Mouse (Mus musculus) hindbrain, embryonic 13.5 days (tissue): ENCODE measurements at regions not wholly inside any gene's neighbourhood (a gene's known extent, or its start where the extent isn't known, plus 50 kb on each side); places are given as distances from the start of the nearest gene placed in this dataset.

Experiments
- ATAC-seq: fragments of 200-750 bp; cut with Nextera tagmentation; 2 replicates; pipeline ENCODE4 v1.8.0; 2017; ENCODE audit warnings: moderate TSS enrichment; ENCODE audit not compliant: low FRiP score
- H3K27ac ChIP-seq: fragments of 300-500 bp; sonication (generic); 2 replicates; pipeline ENCODE4 v1.5.1; 2015; ENCODE audit warnings: inconsistent platforms, mild to moderate bottlenecking, moderate library complexity
- H3K27me3 ChIP-seq: fragments of 300-500 bp; sonication (generic); 2 replicates; pipeline ENCODE4 v1.6.1; 2015; ENCODE audit warnings: mild to moderate bottlenecking, inconsistent platforms
- H3K36me3 ChIP-seq: fragments of 300-500 bp; sonication (generic); 2 replicates; pipeline ENCODE4 v1.6.1; 2015; ENCODE audit warnings: mild to moderate bottlenecking, inconsistent platforms
- H3K4me1 ChIP-seq: fragments of 300-500 bp; sonication (generic); replicated peaks from 2 replicates; pipeline ENCODE4 v1.6.1; 2015; ENCODE audit warnings: inconsistent platforms
- H3K4me2 ChIP-seq: fragments of 300-500 bp; sonication (generic); 2 replicates; pipeline ENCODE4 v1.6.1; 2015; ENCODE audit warnings: inconsistent platforms, mild to moderate bottlenecking, moderate library complexity
- H3K4me3 ChIP-seq: fragments of 300-500 bp; sonication (generic); 2 replicates; pipeline ENCODE4 v1.5.1; 2015; ENCODE audit warnings: mild to moderate bottlenecking, inconsistent platforms
- H3K9ac ChIP-seq: fragments of 300-500 bp; sonication (generic); 2 replicates; pipeline ENCODE4 v1.6.1; 2015; ENCODE audit warnings: mild to moderate bottlenecking, inconsistent platforms
- H3K9me3 ChIP-seq: fragments of 300-500 bp; sonication (generic); 2 replicates; pipeline ENCODE4 v1.6.1; 2016; ENCODE audit warnings: inconsistent platforms
- WGBS: fragments of 180-500 bp; shearing (Covaris S2); methylation state at CpG from one replicate; pipeline ENCODE4 v1.1.7; 2015; 5-methylcytosine and 5-hydroxymethylcytosine counted together

GRCm38 (mm10) chr8:127942319-127942718 lies 416.1 kb upstream of the Nrp1 start:
- H3K4me2 ChIP-seq: no peak overlapping the region

GRCm38 (mm10) chr8:127944955-127945498 lies 413.4 kb upstream of the Nrp1 start:
- Histone ChIP-seq H3K27ac (no peak overlapping the region), H3K4me1 (peaks cover 2% of the 10 kb centered on the region), H3K36me3 (no peaks in the 10 kb centered on the region), H3K4me3 (no peak overlapping the region), H3K9me3 (no peaks in the 10 kb centered on the region), H3K4me2 (no peak overlapping the region), H3K9ac (no peak overlapping the region), H3K27me3 (no peaks in the 10 kb centered on the region)
- no peak for ATAC-seq

More at GRCm38 (mm10) chr8:127942319-127942718, 416.1 kb upstream of the Nrp1 start:
- Histone ChIP-seq H3K36me3 (no peaks in the 10 kb centered on the region), H3K4me3 (no peak overlapping the region), H3K9me3 (no peaks in the 10 kb centered on the region), H3K4me1 (peaks cover 16% of the 10 kb centered on the region), H3K27ac (no peak overlapping the region), H3K9ac (no peak overlapping the region), H3K27me3 (no peaks in the 10 kb centered on the region)
- no peak for ATAC-seq

- Histone ChIP-seq H3K9me3 (no peaks in the 10 kb centered on the region), H3K4me1 (0 out of 2 replicates have a peak, but pooled peaks cover 10% of the 10 kb centered on the region), H3K36me3 (no peaks in the 10 kb centered on the region), H3K27me3 (no peaks in the 10 kb centered on the region), H3K27ac (no peak overlapping the region), H3K9ac (no peak overlapping the region), H3K4me3 (no peak overlapping the region), H3K4me2 (no peak overlapping the region)
- WGBS: 81% methylated on average over 1 of the region's 1 CpGs
- no peak for ATAC-seq
Observed at GRCm38 (mm10) chr8:127957571-127957970, 400.8 kb upstream of the Nrp1 start.

GRCm38 (mm10) chr8:127958351-127959044 lies 399.9 kb upstream of the Nrp1 start:
- no peaks in the 10 kb centered on the region for H3K27me3 ChIP-seq
- 0 out of 2 replicates have a peak, but pooled peaks cover 10% of the 10 kb centered on the region for H3K4me1 ChIP-seq
- no peak for ATAC-seq
- 50% methylated on average over 12 of the region's 12 CpGs for WGBS
- H3K4me3 ChIP-seq: no peak overlapping the region
- H3K9me3 ChIP-seq: no peaks in the 10 kb centered on the region
- no peak overlapping the region for H3K27ac ChIP-seq
- H3K36me3 ChIP-seq: no peaks in the 10 kb centered on the region
- H3K4me2 ChIP-seq: no peak overlapping the region
- no peak overlapping the region for H3K9ac ChIP-seq

- WGBS: 85% methylated on average over 1 of the region's 1 CpGs
- no peak overlapping the region for H3K4me3 ChIP-seq
Observed at GRCm38 (mm10) chr8:127962862-127963261, 395.5 kb upstream of the Nrp1 start.

GRCm38 (mm10) chr8:127963625-127964024 lies 394.8 kb upstream of the Nrp1 start:
- 86% methylated on average over 6 of the region's 6 CpGs for WGBS
- Histone ChIP-seq H3K27me3 (no peaks in the 10 kb centered on the region), H3K36me3 (no peaks in the 10 kb centered on the region), H3K9me3 (no peaks in the 10 kb centered on the region), H3K4me1 (0 out of 2 replicates have a peak, but pooled peaks cover 7% of the 10 kb centered on the region), H3K4me2 (no peak overlapping the region), H3K4me3 (no peak overlapping the region), H3K9ac (no peak overlapping the region), H3K27ac (no peak overlapping the region)
- no peak for ATAC-seq

More at GRCm38 (mm10) chr8:127962862-127963261, 395.5 kb upstream of the Nrp1 start:
- H3K4me1 ChIP-seq: 0 out of 2 replicates have a peak, but pooled peaks cover 10% of the 10 kb centered on the region
- H3K36me3 ChIP-seq: no peaks in the 10 kb centered on the region
- no peaks in the 10 kb centered on the region for H3K27me3 ChIP-seq
- H3K4me2 ChIP-seq: no peak overlapping the region
- ATAC-seq: no peak
- H3K9ac ChIP-seq: no peak overlapping the region
- H3K27ac ChIP-seq: no peak overlapping the region
- H3K9me3 ChIP-seq: no peaks in the 10 kb centered on the region

GRCm38 (mm10) chr8:127964801-127965200 lies 393.6 kb upstream of the Nrp1 start:
- Histone ChIP-seq H3K9ac (no peak overlapping the region), H3K4me3 (no peak overlapping the region), H3K27ac (no peak overlapping the region), H3K4me2 (no peak overlapping the region), H3K27me3 (no peaks in the 10 kb centered on the region), H3K4me1 (no peaks in the 10 kb centered on the region), H3K9me3 (no peaks in the 10 kb centered on the region), H3K36me3 (no peaks in the 10 kb centered on the region)
- ATAC-seq: no peak

GRCm38 (mm10) chr8:127965341-127965740 lies 393.1 kb upstream of the Nrp1 start:
- Histone ChIP-seq H3K4me2 (no peak overlapping the region), H3K27me3 (no peaks in the 10 kb centered on the region), H3K36me3 (no peaks in the 10 kb centered on the region), H3K4me3 (no peak overlapping the region), H3K9ac (no peak overlapping the region), H3K27ac (no peak overlapping the region), H3K9me3 (no peaks in the 10 kb centered on the region), H3K4me1 (no peaks in the 10 kb centered on the region)
- ATAC-seq: no peak
- 80% methylated on average over 2 of the region's 2 CpGs for WGBS

- Histone ChIP-seq H3K27ac (no peak overlapping the region), H3K36me3 (no peaks in the 10 kb centered on the region), H3K4me1 (no peaks in the 10 kb centered on the region), H3K4me2 (no peak overlapping the region), H3K9ac (no peak overlapping the region), H3K27me3 (no peaks in the 10 kb centered on the region), H3K4me3 (no peak overlapping the region), H3K9me3 (no peaks in the 10 kb centered on the region)
- ATAC-seq: no peak
- 93% methylated on average over 2 of the region's 2 CpGs for WGBS
Observed at GRCm38 (mm10) chr8:127968026-127968425, 390.4 kb upstream of the Nrp1 start.

GRCm38 (mm10) chr8:127973194-127973593 lies 385.2 kb upstream of the Nrp1 start:
- WGBS: 96% methylated on average over 2 of the region's 2 CpGs
- no peak overlapping the region for H3K27ac ChIP-seq
- H3K4me3 ChIP-seq: no peak overlapping the region
- no peak for ATAC-seq
- H3K4me2 ChIP-seq: no peak overlapping the region
- H3K4me1 ChIP-seq: 0 out of 2 replicates have a peak, but pooled peaks cover 5% of the 10 kb centered on the region
- no peaks in the 10 kb centered on the region for H3K27me3 ChIP-seq
- no peak overlapping the region for H3K9ac ChIP-seq
- H3K36me3 ChIP-seq: no peaks in the 10 kb centered on the region
- no peaks in the 10 kb centered on the region for H3K9me3 ChIP-seq

- Histone ChIP-seq H3K27ac (no peak overlapping the region), H3K4me3 (no peak overlapping the region), H3K9ac (no peak overlapping the region), H3K27me3 (no peaks in the 10 kb centered on the region), H3K9me3 (no peaks in the 10 kb centered on the region), H3K4me2 (no peak overlapping the region), H3K36me3 (no peaks in the 10 kb centered on the region), H3K4me1 (0 out of 2 replicates have a peak, but pooled peaks cover 5% of the 10 kb centered on the region)
- 55% methylated on average over 2 of the region's 2 CpGs for WGBS
- no peak for ATAC-seq
Observed at GRCm38 (mm10) chr8:127977746-127978145, 380.7 kb upstream of the Nrp1 start.

- Histone ChIP-seq H3K4me3 (no peak overlapping the region), H3K4me1 (0 out of 2 replicates have a peak, but pooled peaks cover 5% of the 10 kb centered on the region), H3K27ac (no peak overlapping the region), H3K27me3 (no peaks in the 10 kb centered on the region), H3K9ac (no peak overlapping the region), H3K4me2 (no peak overlapping the region), H3K36me3 (no peaks in the 10 kb centered on the region), H3K9me3 (no peaks in the 10 kb centered on the region)
- ATAC-seq: no peak
- WGBS: 71% methylated on average over 5 of the region's 5 CpGs
Observed at GRCm38 (mm10) chr8:127979180-127980030, 379.0 kb upstream of the Nrp1 start.
